Mouse (Mus musculus) liver, adult 2 months (tissue): ENCODE measurements around the gene Ubtf.

ENCODE experiments used
- CTCF ChIP-seq: fragments of 200-500 bp; IDR thresholded peaks from 2 replicates; pipeline ENCODE4 v1.5.1; 2011; ENCODE audit warnings: low read depth, low read length, control low read depth
- POLR2A ChIP-seq: fragments of 200-500 bp; IDR thresholded peaks from 2 replicates; pipeline ENCODE4 v1.6.1; 2011; ENCODE audit warnings: low read length, control low read depth; ENCODE audit not compliant: insufficient read depth; ENCODE audit errors: extremely low read depth

DNA sequence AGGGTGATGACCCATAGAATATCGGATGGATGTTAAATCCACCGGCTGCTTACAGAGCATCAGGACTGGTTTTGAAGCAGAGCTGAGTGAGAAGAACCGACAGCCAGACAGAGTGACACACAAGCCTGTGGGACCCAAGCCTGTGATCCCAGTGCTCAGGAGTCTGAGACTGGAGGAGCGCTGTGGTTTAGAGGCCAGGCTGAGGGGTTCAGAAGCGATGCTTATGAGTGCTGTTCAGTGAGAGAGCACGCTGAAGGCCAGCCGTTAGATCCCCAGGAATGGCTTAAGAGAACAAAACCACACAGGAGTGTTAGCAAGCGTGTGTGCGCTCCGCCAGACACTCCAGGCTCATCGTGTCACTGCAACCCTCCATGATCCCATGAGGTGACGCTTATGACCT lies 23.2 kb upstream of the Ubtf start:
- TF ChIP-seq CTCF: no peak
- TF ChIP-seq POLR2A: no peak
